Mouse (Mus musculus): Measurements from ENCODE around the gene Rab37.

Rab37 gene

DNA sequence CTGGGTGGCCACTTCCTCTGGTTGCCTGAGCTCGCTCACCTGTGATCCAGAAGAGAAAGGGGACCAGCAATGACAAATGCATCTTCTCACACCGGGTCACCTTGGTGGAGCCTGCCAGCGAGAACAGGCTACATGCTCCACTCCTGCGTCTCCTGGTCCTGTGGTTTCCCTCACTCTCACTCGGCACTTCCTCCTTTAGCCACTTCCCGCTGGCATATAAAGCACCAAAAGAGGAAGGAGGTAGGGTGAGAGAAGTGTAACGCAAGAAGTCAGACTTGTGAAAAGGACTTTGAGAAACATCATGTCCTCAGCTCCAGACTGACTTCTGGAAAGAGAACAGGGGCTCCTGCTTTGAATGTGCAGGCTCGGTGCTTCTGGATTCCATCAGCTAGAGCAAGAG is 42.6 kb downstream of the Rab37 start, which contains the start of gene Cd300lf:
Gene Cd300lf (minus strand): TSS at position 193 of the 400 bp plus-strand sequence.
- DNase-seq (ENCODE audit: low spot score): no peak

DNA sequence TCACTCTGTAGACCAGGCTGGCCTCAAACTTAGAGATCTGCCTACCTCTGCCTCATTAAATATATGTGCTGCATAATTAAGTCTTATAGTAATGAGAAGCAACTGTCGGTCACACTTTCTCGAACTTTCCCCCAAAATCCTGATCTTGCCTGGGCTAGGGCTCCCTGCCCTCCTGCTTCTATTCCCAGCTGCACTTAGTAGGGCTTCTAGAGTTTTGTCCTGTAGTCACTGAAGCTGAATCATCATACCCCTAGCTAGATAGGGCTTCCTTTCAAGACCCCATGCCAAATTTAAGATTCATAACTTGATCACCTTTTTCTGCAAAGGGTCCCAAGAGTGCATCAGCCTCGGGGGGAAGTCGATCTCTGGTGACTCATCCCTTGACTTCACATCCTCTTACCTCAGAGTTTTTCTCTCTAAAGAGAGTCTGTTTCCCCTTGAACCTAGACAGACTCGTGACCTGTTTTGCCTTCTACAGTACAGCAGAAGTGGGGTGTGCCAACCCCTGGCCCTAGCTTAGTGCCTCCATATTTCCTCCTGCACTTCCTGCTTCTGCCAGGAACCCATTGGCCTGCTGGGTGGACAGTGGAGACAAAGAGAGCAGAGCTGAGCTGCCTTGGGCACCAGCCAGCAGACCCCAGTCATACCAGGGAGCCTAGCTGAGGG is 47.5 kb downstream of the Rab37 start:
- no peak for DNase-seq (ENCODE audit: low spot score)

DNA sequence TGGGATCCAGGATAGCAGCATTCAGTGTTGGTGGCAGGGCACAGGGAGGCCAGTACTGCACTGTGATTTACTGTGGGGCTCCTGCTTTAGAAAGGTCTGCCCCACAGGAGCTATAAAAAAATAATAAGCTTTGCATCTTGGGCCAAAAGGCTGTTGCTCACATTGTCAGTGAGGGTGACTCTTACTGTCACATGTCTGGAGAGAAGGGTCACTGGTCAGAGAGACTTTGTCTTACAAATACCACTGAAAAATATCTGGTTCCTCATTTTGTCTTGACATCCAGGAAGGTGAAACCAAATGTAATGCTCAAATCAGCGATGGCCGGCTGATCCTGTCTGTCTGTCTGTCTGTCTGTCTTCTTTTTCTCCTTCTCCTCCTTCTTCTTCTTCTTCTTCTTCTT is 50.7 kb downstream of the Rab37 start:
- DNase-seq (ENCODE audit: low spot score): no peak

DNA sequence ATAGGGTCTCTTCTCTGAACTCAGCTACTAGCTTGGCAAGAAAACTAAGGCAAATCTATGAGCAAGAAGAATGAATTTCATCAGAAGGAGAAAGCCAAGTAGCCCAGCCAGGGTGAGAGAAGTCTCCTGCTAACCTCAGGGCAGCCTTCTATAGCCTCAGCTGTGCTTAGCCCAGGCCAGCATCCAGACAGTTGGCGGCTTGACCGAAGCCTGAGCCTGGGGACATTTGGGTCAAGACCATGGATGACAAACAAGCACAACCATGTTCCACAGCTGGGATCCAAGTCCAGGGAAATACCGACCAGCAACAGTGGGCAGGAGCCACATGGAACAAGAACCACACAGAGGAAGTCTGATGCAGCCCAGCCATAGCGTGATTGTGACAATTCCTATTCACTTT is 56.6 kb downstream of the Rab37 start:
- no peak for DNase-seq (ENCODE audit: low spot score)

DNA sequence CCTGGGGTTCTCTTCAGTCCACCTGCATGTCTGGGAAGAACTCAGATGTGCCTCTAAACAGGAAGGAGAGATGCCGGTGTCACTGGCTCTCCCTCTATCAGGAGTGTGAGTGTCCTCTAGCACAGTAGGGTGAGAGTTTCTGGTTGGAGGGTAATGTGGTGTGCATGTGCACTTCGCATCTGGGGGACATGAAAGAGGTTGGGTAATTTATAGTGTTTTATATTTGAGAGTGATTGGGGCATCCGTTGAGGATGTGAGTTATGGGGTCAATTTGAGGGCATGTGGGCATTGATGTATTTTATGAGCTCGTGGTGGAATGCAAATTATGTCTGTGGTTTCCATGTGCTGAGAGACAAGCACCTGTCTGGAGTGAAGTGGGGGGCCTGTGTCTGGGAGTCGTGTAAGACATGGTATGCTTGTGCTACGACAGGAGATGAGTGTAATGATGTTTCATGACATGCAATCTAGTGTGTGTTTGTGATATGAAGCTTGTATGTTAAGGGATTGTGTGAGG is 59.6 kb downstream of the Rab37 start:
- no peak for DNase-seq (ENCODE audit: low spot score)

DNA sequence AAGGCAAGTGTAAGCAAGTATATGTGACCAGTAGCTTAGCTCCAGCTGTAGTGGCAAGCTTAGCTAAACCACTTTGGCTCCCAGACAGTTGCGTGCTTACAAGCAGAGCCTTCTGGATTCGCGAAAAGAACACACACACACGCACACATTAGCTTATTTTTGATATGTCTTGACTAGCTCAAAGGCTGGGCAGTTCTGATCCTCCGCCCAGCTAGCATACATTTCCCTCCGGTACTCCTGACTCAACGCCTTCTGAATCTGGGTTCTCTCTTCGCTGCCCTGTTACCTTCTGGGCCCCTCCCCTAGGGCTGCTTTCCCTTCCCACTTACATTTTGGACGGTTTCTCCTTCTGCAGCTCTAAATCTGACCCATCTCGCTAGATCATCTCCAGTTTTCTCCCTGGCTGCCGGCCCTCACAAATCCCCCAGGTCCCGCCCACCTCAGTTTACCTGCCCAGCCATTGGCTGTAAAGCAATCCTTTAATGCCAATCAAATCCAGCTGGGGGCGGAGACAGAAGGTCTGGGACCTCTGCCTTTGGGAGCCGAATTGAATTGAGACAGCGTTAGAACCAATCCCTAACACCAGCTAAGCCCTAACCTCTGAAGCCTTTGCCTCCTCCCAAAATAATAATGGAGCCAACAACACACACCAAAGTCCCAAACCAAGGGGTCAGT is 60.7 kb downstream of the Rab37 start:
- no peak for DNase-seq (ENCODE audit: low spot score)

DNA sequence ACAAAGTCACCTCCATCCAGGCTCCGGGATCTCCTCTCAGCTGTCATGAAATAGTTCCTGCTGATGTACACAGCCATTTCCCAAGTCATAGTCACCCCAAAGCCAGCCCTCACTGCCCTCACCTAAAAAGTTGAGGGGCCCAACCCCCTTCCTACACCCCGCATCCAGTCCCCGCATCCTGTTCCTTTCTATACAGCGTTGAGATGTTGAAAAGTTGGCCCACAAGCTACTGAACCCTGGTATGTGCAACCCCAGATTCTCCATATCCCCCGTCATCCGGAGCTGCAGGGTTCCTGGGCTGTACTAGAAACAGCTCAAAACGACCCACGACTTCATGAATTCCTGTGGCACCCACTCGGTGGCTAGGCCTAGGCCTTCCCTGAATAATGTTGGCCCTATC is 61.9 kb downstream of the Rab37 start:
- DNase-seq (ENCODE audit: low spot score): no peak

DNA sequence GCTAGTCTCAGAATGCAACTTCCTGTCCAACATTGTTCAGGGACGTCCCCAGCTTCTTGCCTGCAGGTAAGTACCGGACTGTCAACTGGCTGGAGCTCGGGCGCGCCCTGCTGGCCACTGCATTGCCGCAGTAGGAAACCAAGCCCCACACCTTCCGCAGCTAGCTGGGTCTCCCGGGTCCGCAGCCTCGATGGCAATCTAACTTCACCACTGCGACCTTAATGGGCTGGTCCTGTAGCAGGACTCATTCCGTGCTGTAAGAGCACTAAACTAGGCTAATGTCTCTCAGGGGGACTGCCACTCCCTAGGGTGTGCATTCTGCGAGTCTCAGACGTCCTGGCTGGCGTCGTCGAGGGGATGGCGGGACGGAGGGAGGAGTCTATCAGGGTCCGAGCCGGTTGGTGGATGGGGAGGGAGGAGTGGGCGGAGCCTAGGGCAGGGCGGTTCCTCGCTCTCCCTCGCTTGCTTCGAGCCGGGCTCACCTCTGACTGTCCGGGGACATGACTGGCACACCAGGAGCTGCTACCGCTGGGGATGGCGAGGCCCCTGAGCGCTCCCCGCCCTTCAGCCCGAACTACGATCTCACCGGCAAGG is 62.6 kb downstream of the Rab37 start:
- no peak for DNase-seq (ENCODE audit: low spot score)

DNA sequence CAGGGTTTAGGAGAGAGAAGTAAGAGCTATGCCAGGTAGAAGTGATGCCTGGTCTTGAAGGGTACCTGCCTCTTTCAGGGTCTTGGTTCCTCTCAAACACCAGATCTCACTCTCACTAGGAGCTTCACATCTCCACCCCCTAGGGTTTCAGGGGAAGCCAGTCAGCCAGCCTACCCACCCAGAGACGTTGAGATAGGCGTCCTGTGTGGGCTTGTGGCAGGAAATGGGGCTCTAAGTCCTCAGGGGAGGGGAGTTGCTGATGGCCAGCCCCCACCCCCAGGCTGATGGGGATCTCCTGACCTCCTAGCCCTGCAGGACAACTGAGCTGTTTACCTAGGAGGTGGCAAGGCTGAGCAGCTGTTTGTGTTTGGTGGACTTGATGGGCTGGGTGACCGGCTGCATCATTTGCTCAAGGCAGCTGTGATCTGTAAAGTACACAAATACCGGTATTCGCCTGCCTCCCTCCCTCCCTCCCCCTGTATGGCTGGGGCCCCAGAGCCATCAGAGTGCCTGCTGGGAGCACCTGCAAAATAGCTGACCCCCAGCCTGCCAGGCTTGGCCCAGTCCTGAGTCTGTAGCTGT is 63.9 kb downstream of the Rab37 start:
- DNase-seq (ENCODE audit: low spot score): no peak

DNA sequence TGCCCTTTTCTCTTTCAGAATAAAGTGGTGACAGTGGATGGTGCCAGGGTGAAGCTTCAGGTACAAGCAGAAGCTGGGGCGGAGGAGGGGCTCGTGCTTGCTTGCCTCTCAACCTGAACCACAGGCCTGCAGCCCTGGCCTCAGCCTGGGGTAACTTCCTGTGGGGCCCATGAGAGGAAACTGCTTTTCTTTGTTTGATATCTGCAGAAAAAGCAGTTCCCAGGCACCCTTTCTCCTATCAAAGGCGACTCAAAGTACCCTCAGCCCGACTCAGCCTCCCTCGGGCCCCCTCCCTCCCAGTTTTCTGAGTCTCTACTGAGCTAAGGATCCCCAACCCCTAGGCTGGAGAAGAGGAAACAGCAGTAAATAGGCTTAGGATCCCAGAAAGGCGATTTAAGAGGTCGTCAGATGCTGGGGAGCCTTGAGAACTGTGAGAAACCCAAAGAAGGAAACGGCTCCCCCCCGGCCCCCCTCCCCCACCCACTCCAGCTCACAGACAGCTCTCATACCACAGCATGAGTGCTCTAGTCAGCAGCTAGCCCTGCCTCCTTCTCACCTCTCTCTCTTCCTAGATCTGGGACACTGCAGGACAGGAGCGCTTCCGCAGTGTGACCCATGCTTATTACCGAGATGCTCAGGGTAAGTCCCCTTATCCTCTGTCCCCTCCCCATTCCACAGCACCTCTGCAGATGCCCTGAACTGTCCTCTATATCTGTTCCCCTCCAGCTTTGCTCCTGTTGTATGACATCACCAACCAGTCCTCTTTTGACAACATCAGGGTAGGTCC is 66.9 kb downstream of the Rab37 start:
- no peak for DNase-seq (ENCODE audit: low spot score)

DNA sequence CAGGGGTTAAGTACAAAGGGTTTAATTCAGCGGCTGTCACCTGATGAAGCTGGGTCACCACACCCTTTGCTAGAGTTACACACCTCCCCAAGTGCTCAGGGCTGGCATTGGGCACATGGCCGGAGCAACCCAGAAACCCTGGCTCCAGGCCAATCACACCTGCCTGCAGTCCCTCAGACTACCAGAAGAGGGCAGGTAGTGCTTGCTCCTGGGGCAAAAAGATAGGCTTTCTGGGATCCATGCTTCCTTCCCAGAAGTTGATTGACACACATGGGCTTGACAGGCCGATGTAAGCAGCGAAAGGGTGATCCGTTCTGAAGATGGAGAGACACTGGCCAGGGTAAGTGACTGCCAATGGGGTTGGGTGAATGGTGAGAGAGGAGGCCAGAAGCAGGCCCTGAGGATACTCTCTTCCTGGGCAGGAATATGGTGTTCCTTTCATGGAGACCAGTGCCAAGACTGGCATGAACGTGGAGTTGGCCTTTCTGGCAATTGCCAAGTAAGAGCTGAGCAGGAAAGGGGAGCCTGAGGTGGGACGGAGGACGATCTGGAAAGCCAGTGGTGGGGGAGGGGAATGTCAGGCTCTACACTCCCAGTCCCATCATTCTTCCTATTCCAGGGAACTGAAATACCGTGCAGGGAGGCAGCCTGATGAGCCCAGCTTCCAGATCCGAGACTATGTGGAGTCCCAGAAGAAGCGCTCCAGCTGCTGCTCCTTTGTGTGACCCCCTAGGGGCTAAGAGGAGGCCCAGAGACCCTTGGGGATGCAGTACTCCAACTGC is 69.0 kb downstream of the Rab37 start:
- peak; percentile 68 for DNase-seq (ENCODE audit: low spot score)

DNA sequence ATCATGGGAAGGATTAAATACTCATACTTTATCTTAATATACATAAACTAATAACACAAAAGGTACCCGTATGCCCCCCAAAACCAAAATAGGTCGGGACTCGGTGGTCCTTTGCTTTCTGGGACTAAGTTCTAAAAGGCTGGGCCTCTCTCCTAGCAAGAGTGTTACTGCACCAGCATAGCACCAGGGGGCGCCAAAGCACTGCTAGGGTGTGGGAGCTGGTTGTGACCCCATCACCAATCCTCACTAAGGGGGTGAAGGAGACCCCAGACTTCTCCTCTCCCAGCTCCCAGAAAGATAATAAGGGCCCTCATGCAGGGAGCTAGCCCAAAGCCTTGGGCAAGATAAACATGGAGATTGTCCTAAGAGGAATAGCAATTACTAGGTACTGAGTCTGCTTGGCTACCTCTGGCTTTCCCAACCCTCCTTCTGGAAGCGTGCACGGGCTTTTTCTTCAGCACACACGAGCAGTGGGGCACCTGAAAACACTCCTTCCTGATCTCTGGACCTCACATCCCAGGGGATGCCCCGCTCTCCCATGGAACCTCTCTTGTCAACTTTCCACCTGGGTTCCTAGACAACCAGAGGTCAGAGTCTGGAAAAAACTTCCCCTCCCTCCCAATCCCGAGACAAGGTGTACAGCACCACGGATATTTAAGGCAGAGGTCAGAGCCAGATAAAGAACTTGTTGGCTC is 69.8 kb downstream of the Rab37 start:
- no peak for DNase-seq (ENCODE audit: low spot score)

DNA sequence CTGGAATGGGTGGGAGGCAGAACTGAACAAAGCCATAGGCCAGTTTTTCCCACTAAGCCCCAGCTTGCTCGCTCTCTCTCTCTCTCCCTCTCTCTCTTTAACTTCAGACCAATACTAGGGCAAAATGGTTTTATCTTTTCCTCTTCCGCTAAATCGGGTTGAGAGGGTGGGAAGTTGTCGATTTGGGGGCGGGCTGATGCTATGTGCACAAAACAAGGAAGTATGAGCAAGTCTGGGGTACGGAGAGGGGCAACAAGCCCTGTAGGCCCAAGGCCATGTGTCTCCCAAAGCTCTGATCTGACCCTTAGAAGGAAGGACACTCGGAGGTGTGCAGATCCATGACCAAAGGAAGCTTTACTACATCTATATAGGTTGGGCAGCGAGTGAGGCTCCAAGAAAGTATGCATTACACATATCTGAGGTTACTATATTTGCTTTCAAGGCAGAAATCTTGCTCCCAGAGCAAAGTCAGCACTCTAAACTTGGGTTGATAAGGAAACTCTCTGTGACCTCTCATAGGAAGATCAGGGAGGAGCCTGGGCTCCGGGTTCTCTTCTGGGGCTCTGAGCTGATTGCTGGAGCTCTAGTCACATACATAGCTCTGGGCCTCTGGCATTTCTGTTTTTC is 70.5 kb downstream of the Rab37 start:
- DNase-seq (ENCODE audit: low spot score): no peak

DNA sequence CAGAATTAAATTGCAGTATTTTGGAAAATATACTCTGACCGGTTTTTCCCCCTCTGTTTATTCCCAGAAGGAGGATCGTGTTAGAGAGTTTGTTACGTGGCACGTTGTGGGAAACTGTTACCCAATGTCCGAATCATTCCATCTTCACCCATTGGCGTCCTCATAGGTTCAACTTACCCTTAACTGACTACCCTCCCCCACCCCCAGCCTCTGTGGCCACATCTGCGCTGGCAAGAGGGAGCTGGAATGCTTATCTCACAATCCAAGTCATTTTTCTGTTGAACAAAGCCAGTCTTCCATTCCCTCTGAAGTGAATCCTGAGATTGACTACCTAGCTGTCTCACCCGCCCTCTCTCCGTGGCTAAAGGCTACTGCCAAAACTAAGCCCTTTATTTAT is 71.0 kb downstream of the Rab37 start:
- no peak for DNase-seq (ENCODE audit: low spot score)

DNA sequence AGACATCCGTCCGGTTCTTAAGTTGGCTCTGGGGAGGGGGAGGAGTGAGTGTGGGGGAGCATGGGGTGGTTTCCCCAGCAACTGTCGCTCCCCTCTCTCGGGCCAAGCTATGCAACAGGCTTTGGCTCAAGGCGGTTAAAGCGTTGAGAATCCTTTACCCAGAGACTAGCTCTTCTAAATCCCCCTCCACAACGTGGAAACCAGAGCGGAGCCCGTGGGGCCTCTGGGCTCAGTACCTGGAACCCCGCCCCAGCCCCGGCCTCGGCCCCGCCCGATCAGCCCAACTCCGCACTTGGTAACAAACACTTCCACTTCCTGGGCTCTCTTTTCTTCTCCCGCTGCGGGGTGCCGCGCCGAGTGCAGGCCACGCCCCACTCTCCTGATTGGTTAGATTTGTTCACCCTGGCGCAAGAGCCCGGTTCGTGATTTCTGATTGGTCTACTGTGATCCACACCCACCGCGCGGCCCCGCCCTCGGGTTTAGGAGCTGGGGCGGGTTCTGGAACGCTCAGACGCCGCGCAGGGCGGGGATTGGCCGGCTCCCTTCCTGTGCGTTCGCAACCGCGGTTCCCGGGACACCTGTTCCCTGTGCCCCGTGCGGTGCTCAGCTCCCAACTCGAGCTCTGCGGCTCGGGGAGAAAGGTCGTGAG is 71.7 kb downstream of the Rab37 start, which contains the start of gene Slc9a3r1:
Gene Slc9a3r1 (plus strand): TSS at position 510 of the 649 bp plus-strand sequence.
- DNase-seq (ENCODE audit: low spot score): peak; percentile 87

DNA sequence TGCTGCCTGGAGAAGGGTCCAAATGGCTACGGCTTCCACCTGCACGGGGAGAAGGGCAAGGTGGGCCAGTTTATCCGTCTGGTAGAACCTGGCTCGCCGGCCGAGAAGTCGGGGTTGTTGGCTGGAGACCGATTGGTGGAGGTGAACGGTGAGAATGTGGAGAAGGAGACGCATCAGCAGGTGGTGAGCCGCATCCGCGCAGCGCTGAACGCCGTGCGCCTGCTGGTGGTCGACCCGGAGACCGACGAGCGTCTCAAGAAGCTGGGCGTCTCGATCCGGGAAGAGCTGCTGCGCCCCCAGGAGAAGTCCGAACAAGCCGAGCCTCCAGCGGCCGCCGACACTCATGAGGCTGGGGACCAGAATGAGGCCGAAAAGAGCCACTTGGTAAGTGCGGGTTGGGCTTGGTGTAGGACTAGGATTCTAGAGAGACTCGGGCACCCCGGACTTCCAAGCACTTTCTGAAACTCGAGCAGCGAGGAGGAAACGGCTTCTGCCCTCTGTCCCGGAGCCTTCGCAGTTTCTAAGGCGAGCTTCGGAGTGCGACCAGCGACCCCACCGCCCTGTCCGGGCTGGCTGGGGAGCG is 72.4 kb downstream of the Rab37 start:
- DNase-seq (ENCODE audit: low spot score): no peak

DNA sequence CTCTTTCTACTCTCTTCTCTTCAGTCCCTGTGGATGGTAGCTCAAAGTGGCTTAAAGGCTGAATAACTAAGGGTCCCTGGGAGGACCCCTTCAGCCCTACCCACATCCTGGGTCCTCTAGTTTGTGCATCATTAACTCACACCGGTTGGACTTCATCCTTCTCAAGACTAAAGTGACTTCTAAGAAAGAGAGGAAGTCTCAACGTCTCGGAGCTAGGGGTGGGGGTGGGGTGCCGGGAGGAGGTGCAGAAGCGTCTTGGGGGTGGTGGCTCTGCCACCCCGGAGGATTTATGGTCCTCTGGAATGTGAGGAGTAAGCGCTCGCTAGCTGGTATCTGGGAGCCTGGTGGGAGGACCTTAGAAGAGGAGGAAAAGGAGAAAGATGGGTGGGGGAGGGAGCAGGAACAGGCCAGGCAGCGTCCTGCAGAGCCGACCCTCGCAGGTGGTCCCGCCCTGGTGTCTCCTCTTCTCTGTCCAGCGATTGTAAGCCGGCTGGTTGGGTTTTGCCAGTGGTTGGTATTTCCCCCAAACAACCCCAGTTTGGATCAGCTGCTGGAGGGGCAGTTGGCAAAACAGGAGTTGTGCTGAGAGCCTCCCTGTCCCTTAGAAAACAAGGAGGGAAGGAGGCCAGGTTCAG is 73.2 kb downstream of the Rab37 start:
- no peak for DNase-seq (ENCODE audit: low spot score)

DNA sequence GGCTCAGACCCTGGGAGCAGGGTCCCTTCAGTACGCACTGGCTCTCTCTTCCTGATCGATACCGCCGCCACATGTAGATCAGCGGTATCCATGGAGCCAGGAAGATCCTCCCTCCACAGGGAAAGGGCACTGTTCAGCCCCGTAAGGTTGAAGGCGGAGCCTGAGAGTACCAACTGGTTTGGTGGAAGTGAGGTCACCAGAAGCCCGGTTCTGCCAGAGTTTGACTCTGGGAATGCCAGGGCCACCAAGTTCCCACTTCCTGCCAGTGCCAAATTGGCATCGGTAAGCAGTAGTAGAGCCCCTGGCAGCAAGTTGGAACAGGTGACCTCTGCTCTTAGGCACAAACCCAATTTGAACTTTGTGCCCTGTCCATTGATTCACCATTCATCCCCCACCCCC is 73.7 kb downstream of the Rab37 start:
- DNase-seq (ENCODE audit: low spot score): no peak

DNA sequence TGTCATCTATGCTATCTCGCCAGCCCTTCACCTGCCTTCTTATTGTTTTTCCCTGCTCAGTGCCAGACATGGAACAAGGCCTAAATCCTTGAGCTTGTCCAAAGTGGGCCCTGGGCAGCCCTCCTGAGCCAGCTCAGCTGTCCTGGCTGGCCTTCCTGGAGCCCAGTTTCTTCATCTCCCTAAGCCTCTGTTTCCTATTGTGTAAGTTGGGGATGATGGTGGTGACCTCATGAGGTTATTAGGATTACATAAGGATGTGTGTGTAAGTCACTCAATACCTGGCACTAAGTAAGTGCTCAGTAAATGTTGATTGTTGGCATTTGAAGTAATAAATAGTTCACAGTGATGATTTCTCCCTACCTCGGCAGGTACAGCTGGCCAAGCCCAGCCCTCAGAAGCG is 75.5 kb downstream of the Rab37 start:
- no peak for DNase-seq (ENCODE audit: low spot score)

Measured in ovary, postnatal 10 days (tissue).